Comparison of ENCODE assay signal across 10 mouse cellular contexts in genomic region chr11:114402556-114403320, GRCm38 (mm10).
A peak's percentile ranks its signal among the peaks of the same experiment; 100 is the strongest.
DNase-seq lines count a peak whose midpoint lies in the region; ATAC-seq and TF ChIP-seq lines count a peak whose summit lies in the region.
"Had no signal": no experiment of that assay in that cellular context is flagged by ENCODE, and none has a peak within 500 bp of the region (broad histone marks: within the 10 kb centered on the region; RNA-seq: fewer than 3 reads in every experiment).

No protein-coding gene starts in this region.

- DNase-seq in frontal cortex, postnatal 10 days (ENCODE audit: low spot score in 2 of 2), result peak; percentile 13 to 37
- no peak for DNase-seq in frontal cortex, postnatal 25 days (ENCODE audit: low spot score in 2 of 2)
- no peak for DNase-seq in liver, adult 2 months (ENCODE audit: extremely low read depth, low read depth, low spot score)
- peak; percentile 73 for DNase-seq in embryo, embryonic 10.5 days (ENCODE audit: low spot score)
- no peak for DNase-seq in B cell, adult 2 months
- DNase-seq in kidney, adult 9 months, result no peak

- WGBS in liver, adult 2 months, result 58% methylated on average over 15 of the region's 15 CpGs
- WGBS in liver, embryonic 12.5 days (ENCODE audit: insufficient replicate concordance), result 42% methylated on average over 15 of the region's 15 CpGs
- WGBS in limb, embryonic 13.5 days, result 32% methylated on average over 15 of the region's 15 CpGs

- no peak overlapping the region for H3K9ac ChIP-seq in liver, adult 2 months (ENCODE audit: low read depth, low read length)
- no peak overlapping the region for H3K9ac ChIP-seq in liver, embryonic 12.5 days
- no peak overlapping the region for H3K9ac ChIP-seq in limb, embryonic 13.5 days
- H3K9ac ChIP-seq: embryonic facial prominence, embryonic 15.5 days; limb, embryonic 15.5 days had no signal

- no peaks in the 10 kb centered on the region for H3K79me2 ChIP-seq in liver, adult 2 months (ENCODE audit: control insufficient read depth, insufficient read depth, low read length)

- peak; percentile 27; the same call in 1 of the 2 replicates for TF ChIP-seq CTCF in liver, adult 2 months (IDR thresholded peaks at IDR 0.05; ENCODE audit: low read depth, low read length)

- H3K27ac ChIP-seq in liver, adult 2 months (replicated peaks; ENCODE audit: insufficient read depth, low read depth, low read length), result no peak overlapping the region
- H3K27ac ChIP-seq in liver, embryonic 12.5 days, result no peak overlapping the region
- no peak overlapping the region for H3K27ac ChIP-seq in limb, embryonic 13.5 days
- H3K27ac ChIP-seq: embryonic facial prominence, embryonic 15.5 days; limb, embryonic 15.5 days had no signal

- H3K4me1 ChIP-seq in liver, adult 2 months (ENCODE audit: control insufficient read depth, insufficient read depth, low read length), result no peaks in the 10 kb centered on the region
- H3K4me1 ChIP-seq in liver, embryonic 12.5 days, result no peaks in the 10 kb centered on the region
- H3K4me1 ChIP-seq in limb, embryonic 13.5 days, result peaks cover 24% of the 10 kb centered on the region

- H3K9me3 ChIP-seq in liver, embryonic 12.5 days (replicated peaks), result no peaks in the 10 kb centered on the region
- H3K9me3 ChIP-seq in limb, embryonic 13.5 days, result no peaks in the 10 kb centered on the region
- H3K9me3 ChIP-seq: embryonic facial prominence, embryonic 15.5 days; limb, embryonic 15.5 days had no signal

- H3K4me2 ChIP-seq in liver, embryonic 12.5 days, result no peak overlapping the region
- no peak overlapping the region for H3K4me2 ChIP-seq in limb, embryonic 13.5 days (replicated peaks)
- H3K4me2 ChIP-seq: embryonic facial prominence, embryonic 15.5 days; limb, embryonic 15.5 days had no signal

- no peak for ATAC-seq in liver, embryonic 12.5 days
- peak; percentile 62; the same call in 1 of the 2 replicates for ATAC-seq in limb, embryonic 13.5 days (ENCODE audit: low FRiP score, low read depth)

- no peak overlapping the region for H3K4me3 ChIP-seq in liver, adult 2 months (ENCODE audit: insufficient read depth, low read depth, low read length)
- no peak overlapping the region for H3K4me3 ChIP-seq in liver, embryonic 12.5 days
- H3K4me3 ChIP-seq in limb, embryonic 13.5 days, result no peak overlapping the region
- H3K4me3 ChIP-seq: embryonic facial prominence, embryonic 15.5 days; limb, embryonic 15.5 days had no signal

- no peaks in the 10 kb centered on the region for H3K36me3 ChIP-seq in liver, adult 2 months (ENCODE audit: control insufficient read depth, insufficient read depth, low read length)
- no peaks in the 10 kb centered on the region for H3K36me3 ChIP-seq in liver, embryonic 12.5 days
- H3K36me3 ChIP-seq in limb, embryonic 13.5 days, result no peaks in the 10 kb centered on the region
- H3K36me3 ChIP-seq: embryonic facial prominence, embryonic 15.5 days; limb, embryonic 15.5 days had no signal

- H3K27me3 ChIP-seq in liver, adult 2 months (ENCODE audit: control insufficient read depth, insufficient read depth, low read length), result no peaks in the 10 kb centered on the region
- H3K27me3 ChIP-seq in liver, embryonic 12.5 days (replicated peaks), result no peaks in the 10 kb centered on the region; the same call in 1 of the 2 replicates
- H3K27me3 ChIP-seq in limb, embryonic 13.5 days, result no peaks in the 10 kb centered on the region
- H3K27me3 ChIP-seq: embryonic facial prominence, embryonic 15.5 days; limb, embryonic 15.5 days had no signal

- no peak for TF ChIP-seq POLR2A in liver, adult 2 months (IDR thresholded peaks at IDR 0.05; ENCODE audit: extremely low read depth, insufficient read depth, low read length)

Comparison
In these comparisons a context has a peak if more than half of its experiments do, and no peak if none do; other contexts are left out.
1. DNase-seq: peak in frontal cortex, postnatal 10 days (2 of 2) and embryo, embryonic 10.5 days (single experiment); none in frontal cortex, postnatal 25 days (0 of 2), liver, adult 2 months (single experiment), B cell, adult 2 months (0 of 2) and kidney, adult 9 months (single experiment).